Mouse (Mus musculus) embryonic fibroblast, embryonic 13.5 days (primary cell): ENCODE data around the gene Blzf1. TPM values are rescaled to one million over a fixed set of nuclear protein-coding genes. Genes with fewer than 3 reads are reported as not detected.
A peak's percentile ranks its signal among the peaks of the same experiment; 100 is the strongest.

Experiments used
- H3K27ac ChIP-seq: 2 replicates; pipeline ENCODE4 v1.5.1; 2012; ENCODE audit warnings: low read length, control low read depth, inconsistent platforms; ENCODE audit not compliant: insufficient read depth
- H3K4me1 ChIP-seq: 2 replicates; pipeline ENCODE4 v1.6.1; 2011; ENCODE audit warnings: low read length; ENCODE audit not compliant: control insufficient read depth, insufficient read depth
- H3K4me3 ChIP-seq: 2 replicates; pipeline ENCODE4 v1.5.1; 2011; ENCODE audit warnings: mild to moderate bottlenecking, control low read depth, low read length; ENCODE audit not compliant: insufficient read depth
- CTCF ChIP-seq: IDR thresholded peaks from 2 replicates; pipeline ENCODE4 v1.5.1; 2011; ENCODE audit warnings: mild to moderate bottlenecking, control low read depth, low read length, moderate library complexity, borderline replicate concordance; ENCODE audit not compliant: insufficient read depth
- POLR2A ChIP-seq: IDR thresholded peaks from 2 replicates; pipeline ENCODE4 v1.6.1; 2011; ENCODE audit warnings: low read depth, mild to moderate bottlenecking, control low read depth, low read length, moderate library complexity
- polyA plus RNA-seq: library from polyadenylated mRNA; stranded (reverse); fragments of >200 nt; gene quantifications from 2 replicates; pipeline ENCODE4 v1.2.4, GENCODE M21; 2011; ENCODE audit warnings: low read depth; ENCODE audit not compliant: missing spikeins, insufficient read length

Blzf1 gene
- polyA plus RNA-seq, 1 experiment: 31.3 TPM

DNA sequence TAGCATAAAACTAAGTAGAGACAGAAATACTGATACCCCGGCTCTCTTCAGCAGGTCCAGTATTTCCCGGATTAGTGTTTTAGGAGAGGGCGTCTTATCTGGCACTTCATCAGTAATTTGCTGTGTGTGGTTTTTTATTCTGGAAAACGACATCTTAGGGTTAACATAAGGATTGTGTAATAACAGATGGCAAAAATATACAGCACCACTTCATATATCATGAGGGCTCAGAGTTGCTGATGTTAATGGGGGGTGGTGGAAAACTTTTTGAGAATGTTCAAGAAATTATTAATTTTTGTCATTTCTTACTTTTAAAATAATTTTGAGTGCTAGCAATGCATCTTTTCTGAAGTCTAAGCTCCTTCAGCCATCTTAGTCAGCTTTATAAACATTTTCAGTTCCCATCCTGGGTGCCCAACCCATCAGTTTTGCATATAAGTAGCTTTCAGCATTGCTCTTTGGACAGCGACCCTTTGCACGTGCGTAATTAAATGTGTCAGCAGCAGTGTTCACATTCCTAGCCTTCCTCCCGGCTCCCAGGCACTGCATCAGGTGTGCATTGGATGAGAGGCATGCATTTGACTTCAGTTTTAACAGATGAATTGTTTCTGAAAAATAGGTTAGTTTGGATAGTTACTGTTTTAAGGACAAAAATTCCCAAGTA lies 15.8 kb upstream of the Blzf1 start:
- Histone ChIP-seq H3K4me3 (no peak overlapping the region), H3K27ac (no peak overlapping the region), H3K4me1 (0 out of 2 replicates have a peak, but pooled peaks cover 2% of the 10 kb centered on the region)
- no peak for TF ChIP-seq POLR2A
- TF ChIP-seq CTCF: no peak

DNA sequence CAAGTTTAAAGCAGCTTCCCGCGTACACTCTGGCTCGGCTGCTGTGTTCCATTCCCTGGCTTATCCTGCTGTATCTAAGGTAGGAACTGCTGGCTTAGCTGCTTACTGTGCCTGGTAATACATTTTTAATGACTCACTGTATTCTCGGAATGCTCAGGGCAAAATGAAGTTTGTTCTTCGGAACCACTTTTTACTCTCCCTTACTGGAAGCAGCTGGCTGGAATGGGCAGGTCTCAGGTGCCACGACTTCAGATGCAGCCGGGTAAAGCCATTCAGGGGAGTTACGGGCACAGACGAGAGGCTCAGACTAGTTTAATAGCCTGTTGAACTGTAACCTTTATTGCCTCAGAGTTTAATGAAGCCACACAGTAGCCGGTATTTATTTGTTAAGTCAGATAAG lies 14.1 kb upstream of the Blzf1 start:
- Histone ChIP-seq H3K4me3 (no peak overlapping the region), H3K27ac (no peak overlapping the region; the same call in 1 of the 2 replicates), H3K4me1 (no peaks in the 10 kb centered on the region)
- no peak for TF ChIP-seq POLR2A
- no peak for TF ChIP-seq CTCF

DNA sequence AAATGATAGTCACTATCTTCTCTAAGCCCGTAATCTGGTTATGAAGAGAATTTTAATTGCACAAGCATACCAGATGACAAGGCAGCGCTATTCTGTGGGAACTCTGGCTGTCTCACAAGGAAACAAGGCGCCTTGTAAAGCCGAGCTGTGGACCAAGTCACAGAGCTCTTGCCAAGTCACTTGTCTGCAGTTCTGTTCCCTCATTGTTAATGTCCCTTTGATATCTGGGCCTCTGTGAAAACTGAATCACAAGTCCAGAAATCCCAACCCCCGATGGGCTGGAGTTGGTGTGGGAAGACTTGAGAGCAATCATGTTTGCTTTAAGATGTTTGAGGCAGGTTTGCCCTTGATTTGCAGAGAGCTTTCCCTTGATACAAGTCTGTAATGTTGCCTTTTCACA lies 13.4 kb upstream of the Blzf1 start:
- H3K4me1 ChIP-seq: no peaks in the 10 kb centered on the region
- H3K4me3 ChIP-seq: no peak overlapping the region
- H3K27ac ChIP-seq: no peak overlapping the region
- TF ChIP-seq POLR2A (no peak), CTCF (no peak)

DNA sequence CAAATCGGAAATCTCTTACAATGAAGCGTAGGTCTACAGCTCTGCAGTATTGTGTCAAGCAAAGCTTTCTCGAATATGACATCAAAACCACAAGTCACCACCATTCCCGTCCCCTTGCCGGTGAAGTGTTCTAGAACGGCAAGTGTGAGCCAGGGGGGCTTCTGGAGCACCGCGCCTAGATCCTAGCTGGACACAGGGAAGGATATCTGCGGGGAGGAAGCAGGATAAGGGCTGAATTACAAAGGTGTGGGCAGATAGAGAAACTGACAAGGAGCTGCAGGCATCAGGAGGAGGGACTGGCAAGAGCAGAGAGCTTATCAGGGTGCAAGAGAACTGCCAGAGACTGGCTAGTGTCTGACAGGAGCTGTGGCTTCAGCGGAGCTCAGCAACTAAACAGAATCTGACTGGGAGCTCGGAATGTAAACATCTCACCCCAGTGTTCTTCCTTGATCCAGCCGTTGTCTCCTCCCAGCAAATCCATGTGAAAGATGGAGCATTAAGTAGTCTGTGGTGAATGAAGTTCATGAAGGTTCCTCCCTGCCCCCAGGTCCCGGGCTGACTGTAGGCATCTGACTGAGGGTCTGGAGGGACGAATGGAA lies 12.4 kb upstream of the Blzf1 start:
- Histone ChIP-seq H3K4me1 (no peaks in the 10 kb centered on the region), H3K4me3 (no peak overlapping the region), H3K27ac (no peak overlapping the region)
- TF ChIP-seq CTCF: no peak
- no peak for TF ChIP-seq POLR2A

DNA sequence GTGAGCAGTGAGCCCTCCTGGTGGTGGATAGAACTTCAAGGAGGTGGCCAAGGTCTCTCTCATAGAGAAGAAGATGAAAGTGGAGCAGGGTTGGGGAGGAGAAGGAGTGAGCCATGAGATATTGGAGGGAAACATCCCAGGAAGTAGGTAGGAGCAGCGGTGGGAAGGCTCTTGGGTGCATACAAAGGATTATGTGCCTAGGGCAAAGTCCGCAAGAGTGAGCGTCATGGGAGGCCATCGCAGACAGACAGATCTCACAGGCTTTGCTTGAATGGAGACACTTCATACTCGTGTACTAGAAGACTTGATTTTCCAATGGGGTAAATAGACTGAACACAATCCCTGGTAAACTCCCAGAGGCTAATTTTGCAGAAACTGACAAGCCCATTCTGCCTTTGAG lies 11.2 kb upstream of the Blzf1 start:
- H3K27ac ChIP-seq: no peak overlapping the region
- no peaks in the 10 kb centered on the region for H3K4me1 ChIP-seq
- H3K4me3 ChIP-seq: no peak overlapping the region
- TF ChIP-seq CTCF (no peak), POLR2A (no peak)

DNA sequence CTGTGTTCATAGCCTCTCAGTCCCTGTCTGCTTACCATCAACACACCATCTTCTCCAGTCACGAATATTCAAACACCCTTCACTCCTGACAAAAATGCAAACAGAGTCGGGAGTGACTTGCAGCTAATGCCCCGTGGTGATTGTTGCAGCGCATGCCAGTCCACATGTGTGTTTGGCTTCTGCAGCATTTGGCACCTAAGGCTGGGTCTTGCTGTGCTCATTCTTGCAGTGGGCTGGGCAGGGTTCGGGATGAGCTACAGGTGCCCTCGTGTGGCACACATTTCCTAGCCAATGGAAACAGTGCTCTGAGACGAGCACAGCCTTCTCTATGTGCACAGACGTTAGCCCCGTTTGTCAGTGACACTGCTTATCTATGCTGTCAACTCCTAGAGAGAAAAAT lies 10.0 kb upstream of the Blzf1 start:
- TF ChIP-seq POLR2A (no peak), CTCF (no peak)
- Histone ChIP-seq H3K27ac (no peak overlapping the region), H3K4me3 (no peak overlapping the region), H3K4me1 (no peaks in the 10 kb centered on the region)

DNA sequence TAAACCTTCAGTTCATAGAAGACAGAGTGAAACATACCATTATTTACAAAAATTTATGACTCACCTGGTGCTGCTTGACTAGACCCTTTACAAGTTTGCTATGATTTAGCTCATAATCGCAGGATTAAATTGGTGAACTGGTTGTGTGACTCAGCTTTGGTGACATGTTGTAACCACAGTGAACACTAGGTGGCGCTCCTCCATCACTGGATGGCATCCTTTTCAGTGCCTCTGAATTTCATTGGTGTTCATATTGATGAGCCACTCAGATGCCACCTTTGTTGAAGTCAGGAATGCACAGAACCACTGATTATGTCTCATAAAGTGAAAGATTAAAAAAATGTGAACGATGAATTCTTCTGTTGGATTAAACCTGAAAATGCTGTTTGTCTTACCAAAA lies 9.4 kb upstream of the Blzf1 start:
- Histone ChIP-seq H3K27ac (no peak overlapping the region), H3K4me1 (no peaks in the 10 kb centered on the region)
- TF ChIP-seq POLR2A: no peak
- peak; percentile 83; the same call in 1 of the 2 replicates for TF ChIP-seq CTCF

DNA sequence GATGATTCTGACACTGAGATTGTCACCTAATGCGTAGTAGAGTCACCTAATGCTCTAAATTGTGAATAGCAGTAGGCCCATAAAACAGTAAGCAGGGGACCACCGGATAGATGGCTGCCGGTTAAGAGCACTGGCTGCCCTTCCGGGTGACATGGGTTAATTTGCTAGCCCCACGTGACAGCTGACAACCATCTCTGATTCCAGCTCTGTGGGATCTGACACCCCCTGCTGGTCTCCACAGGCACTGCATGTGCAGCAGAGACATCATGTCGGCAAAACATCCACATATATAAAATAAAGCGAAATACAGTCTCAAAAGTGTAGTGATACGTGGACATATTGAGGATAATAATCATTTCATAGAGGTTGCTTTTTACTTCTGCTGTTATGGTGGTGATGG lies 8.0 kb upstream of the Blzf1 start:
- no peak for TF ChIP-seq POLR2A
- peak; percentile 54; the same call in 1 of the 2 replicates for TF ChIP-seq CTCF
- Histone ChIP-seq H3K4me3 (no peak overlapping the region), H3K4me1 (no peaks in the 10 kb centered on the region), H3K27ac (no peak overlapping the region)

More for the DNA sequence above, 9.4 kb upstream of the Blzf1 start:
- no peak overlapping the region for H3K4me3 ChIP-seq

DNA sequence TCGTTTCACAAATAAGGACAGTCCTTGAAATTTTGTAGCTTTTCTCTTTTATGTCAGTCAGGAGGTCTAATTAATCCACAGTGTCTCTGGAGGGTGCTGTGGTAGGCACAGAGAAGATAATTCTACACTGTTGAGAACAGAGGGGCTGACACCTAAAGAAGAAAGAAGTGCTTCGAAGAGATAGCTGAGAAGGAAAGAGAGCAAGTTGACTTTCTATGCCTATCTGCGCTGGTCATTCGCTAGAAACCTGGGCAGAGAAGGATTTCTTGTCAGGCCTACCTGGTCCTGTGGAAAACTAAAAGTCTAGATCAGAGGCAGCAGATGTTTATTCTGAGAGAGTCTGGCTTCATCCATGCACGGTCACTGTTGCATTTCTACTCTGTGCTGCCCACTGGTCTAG lies 6.8 kb upstream of the Blzf1 start:
- no peak overlapping the region for H3K27ac ChIP-seq
- no peaks in the 10 kb centered on the region for H3K4me1 ChIP-seq
- H3K4me3 ChIP-seq: no peak overlapping the region
- no peak for TF ChIP-seq POLR2A
- no peak for TF ChIP-seq CTCF

DNA sequence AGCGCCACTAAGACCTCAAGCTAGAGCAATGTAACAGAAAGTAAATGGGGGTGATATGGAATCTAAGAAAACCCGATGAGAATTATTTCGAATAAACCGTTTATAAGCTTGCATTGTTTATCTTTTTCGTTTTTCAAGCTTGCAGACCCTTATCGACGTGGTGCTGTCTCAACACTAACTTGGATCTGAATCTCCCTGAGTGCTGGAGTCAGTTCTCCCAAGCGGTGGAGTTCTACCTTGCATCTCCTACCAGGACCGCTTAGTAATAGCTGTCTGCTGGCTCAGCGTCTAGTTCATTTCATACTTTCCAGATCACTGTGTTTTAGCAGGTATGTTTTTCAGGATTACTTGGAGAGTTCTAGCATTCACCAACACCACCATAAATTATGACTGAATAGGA lies 633 bp upstream of the Blzf1 start:
- H3K4me3 ChIP-seq: peak overlapping the region; percentile 91
- no peak for TF ChIP-seq CTCF
- peaks cover 2% of the 10 kb centered on the region; the same call in 1 of the 2 replicates for H3K4me1 ChIP-seq
- H3K27ac ChIP-seq: no peak overlapping the region
